Mouse (Mus musculus) G1E (cell line): ENCODE data around the gene Hsf2bp.

ENCODE experiments used
- CTCF ChIP-seq: IDR thresholded peaks from 2 replicates; pipeline ENCODE4 v1.5.1; 2012; ENCODE audit warnings: low read depth, low read length, inconsistent platforms, mixed read lengths
- GATA1 ChIP-seq: IDR thresholded peaks from 2 replicates; pipeline ENCODE4 v1.6.1; 2012; ENCODE audit warnings: borderline replicate concordance, low read length, inconsistent platforms, mixed read lengths
- POLR2AphosphoS5 ChIP-seq: IDR thresholded peaks from 2 replicates; pipeline ENCODE4 v1.6.1; 2012; ENCODE audit warnings: low read depth, low read length, inconsistent platforms; ENCODE audit not compliant: insufficient replicate concordance

DNA sequence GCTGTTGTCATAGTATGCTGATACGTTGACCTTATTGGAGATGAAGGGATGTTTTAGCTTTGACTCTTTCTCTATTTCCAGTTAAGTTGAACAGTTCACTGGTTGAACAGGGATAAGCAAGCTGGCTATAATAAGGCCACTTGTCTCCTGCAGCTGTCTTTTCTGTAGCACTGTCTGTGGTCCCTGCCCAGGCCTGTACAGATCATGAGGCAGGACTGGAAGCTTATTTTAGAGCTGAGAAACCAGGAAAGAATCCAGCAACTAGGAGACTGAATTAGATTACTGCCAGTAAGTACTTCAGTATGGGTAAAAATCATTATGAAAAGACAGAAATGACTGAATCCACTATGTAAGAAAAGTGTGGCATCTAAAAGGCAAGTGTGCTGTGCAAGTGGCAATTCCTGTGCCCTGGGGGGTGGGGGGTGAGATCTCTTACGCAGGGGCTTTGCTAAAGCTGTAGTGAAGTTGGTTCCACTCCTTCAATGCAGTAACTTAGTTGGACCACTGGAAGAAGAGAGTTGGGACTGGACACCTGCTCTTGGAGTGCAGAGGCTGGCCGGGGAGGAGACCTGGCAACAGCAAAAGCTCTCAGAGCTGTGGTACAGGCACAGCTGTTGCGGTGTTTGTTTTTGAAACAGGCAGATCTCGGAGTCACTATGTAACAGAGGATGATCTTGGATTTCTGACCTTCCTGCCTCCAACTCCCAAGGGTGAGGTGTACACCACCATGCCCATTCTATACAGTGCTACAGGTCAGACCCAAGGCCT lies 17.8 kb downstream of the Hsf2bp start:
- TF ChIP-seq GATA1 = no peak
- no peak for TF ChIP-seq CTCF
- no peak for TF ChIP-seq POLR2AphosphoS5
